Mouse (Mus musculus): ENCODE data around the gene Vps45. TPM values are rescaled to one million over a fixed set of nuclear protein-coding genes. Genes with fewer than 3 reads are reported as not detected.

Gene Vps45
- total and polyA plus RNA-seq, 3 experiments: 20.6 to 92.0 (median 28.9) TPM

- H3K27ac ChIP-seq (ENCODE audit: control insufficient read depth, low read depth, low read length): no peak overlapping the region
- H3K4me3 ChIP-seq (ENCODE audit: control insufficient read depth in 1 of 2, insufficient read depth in 1 of 2, low read depth in 2 of 2, low read length in 2 of 2): no peak overlapping the region
- H3K79me2 ChIP-seq (ENCODE audit: control insufficient read depth, insufficient read depth, low read length, poor library complexity): no peaks in the 10 kb centered on the region
- DNase-seq (ENCODE audit: low read depth, low spot score): peak; percentile 71
- H3K27me3 ChIP-seq (ENCODE audit: control insufficient read depth in 1 of 2, insufficient read depth in 2 of 2, low read length in 2 of 2): no peaks in the 10 kb centered on the region
- peaks cover 7 to 27% of the 10 kb centered on the region in 2 experiments for H3K4me1 ChIP-seq (ENCODE audit: control insufficient read depth in 1 of 2, insufficient read depth in 2 of 2, low read length in 2 of 2)
- peaks cover 0 to 22% of the 10 kb centered on the region in 2 experiments; a peak in 2 of 4 replicates for H3K36me3 ChIP-seq (ENCODE audit: control insufficient read depth in 1 of 2, insufficient read depth in 2 of 2, low read length in 2 of 2)
- TF ChIP-seq NRF1 (IDR thresholded peaks at IDR 0.05; ENCODE audit: insufficient read depth, low read depth, low read length, poor library complexity, severe bottlenecking) (no peak), CHD2 (IDR thresholded peaks at IDR 0.05; ENCODE audit: low read length) (no peak), CTCF (IDR thresholded peaks at IDR 0.05 in 2 of 3, conservative IDR thresholded peaks at IDR 0.05 in 1 of 3; ENCODE audit: control insufficient read depth in 1 of 3, insufficient read depth in 1 of 3, low read depth in 2 of 3, low read length in 3 of 3, poor library complexity in 1 of 3, severe bottlenecking in 1 of 3) (peak; percentile 34 to 65 (median 50)), SMC3 (IDR thresholded peaks at IDR 0.05; ENCODE audit: low read depth, low read length) (peak; percentile 57), ZMIZ1 (IDR thresholded peaks at IDR 0.05; ENCODE audit: low read depth, low read length) (no peak), MAX (IDR thresholded peaks at IDR 0.05; ENCODE audit: low read length) (no peak), RAD21 (IDR thresholded peaks at IDR 0.05; ENCODE audit: low read depth, low read length) (peak; percentile 50), ZC3H11A (IDR thresholded peaks at IDR 0.05; ENCODE audit: low read depth, low read length) (peak; percentile 41; the same call in 1 of the 2 replicates), MAZ (IDR thresholded peaks at IDR 0.05; ENCODE audit: low read depth, low read length) (no peak)
- H3K9me3 ChIP-seq (replicated peaks; ENCODE audit: insufficient read depth, low read length): no peaks in the 10 kb centered on the region
- H3K9ac ChIP-seq (ENCODE audit: control insufficient read depth, low read depth, low read length, poor library complexity, severe bottlenecking): no peak overlapping the region
Observed at GRCm38 (mm10) chr3:96091146-96091545, 32.9 kb upstream of the Vps45 start.

GRCm38 (mm10) chr3:96089882-96090489 lies 31.7 kb upstream of the Vps45 start:
- Histone ChIP-seq H3K27ac (ENCODE audit: control insufficient read depth, low read depth, low read length) (no peak overlapping the region), H3K9ac (ENCODE audit: control insufficient read depth, low read depth, low read length, poor library complexity, severe bottlenecking) (no peak overlapping the region), H3K79me2 (ENCODE audit: control insufficient read depth, insufficient read depth, low read length, poor library complexity) (no peaks in the 10 kb centered on the region), H3K36me3 (ENCODE audit: control insufficient read depth in 1 of 2, insufficient read depth in 2 of 2, low read length in 2 of 2) (peaks cover 0 to 26% of the 10 kb centered on the region in 2 experiments; a peak in 2 of 4 replicates), H3K9me3 (replicated peaks; ENCODE audit: insufficient read depth, low read length) (no peaks in the 10 kb centered on the region), H3K4me1 (ENCODE audit: control insufficient read depth in 1 of 2, insufficient read depth in 2 of 2, low read length in 2 of 2) (peaks cover 7 to 28% of the 10 kb centered on the region in 2 experiments), H3K4me3 (ENCODE audit: control insufficient read depth in 1 of 2, insufficient read depth in 1 of 2, low read depth in 2 of 2, low read length in 2 of 2) (no peak overlapping the region), H3K27me3 (ENCODE audit: control insufficient read depth in 1 of 2, insufficient read depth in 2 of 2, low read length in 2 of 2) (no peaks in the 10 kb centered on the region)
- TF ChIP-seq RAD21 (IDR thresholded peaks at IDR 0.05; ENCODE audit: low read depth, low read length) (peak; percentile 75), KAT2A (conservative IDR thresholded peaks at IDR 0.05; ENCODE audit: low read depth, low read length) (no peak), MYB (IDR thresholded peaks at IDR 0.05; ENCODE audit: low read depth, low read length) (no peak), ZMIZ1 (IDR thresholded peaks at IDR 0.05; ENCODE audit: low read depth, low read length) (no peak), MYC (IDR thresholded peaks at IDR 0.05; ENCODE audit: low read depth, low read length) (peak; percentile 56; the same call in 1 of the 2 replicates), MXI1 (IDR thresholded peaks at IDR 0.05; ENCODE audit: low read depth, low read length) (0 out of 2 replicates have a peak, but pooled peaks have one; percentile 32), ZC3H11A (IDR thresholded peaks at IDR 0.05; ENCODE audit: low read depth, low read length) (peak; percentile 84), MAZ (IDR thresholded peaks at IDR 0.05; ENCODE audit: low read depth, low read length) (0 out of 2 replicates have a peak, but pooled peaks have one; percentile 27), ZNF384 (IDR thresholded peaks at IDR 0.05; ENCODE audit: low read depth, low read length) (peak; percentile 89), CTCF (IDR thresholded peaks at IDR 0.05 in 2 of 3, conservative IDR thresholded peaks at IDR 0.05 in 1 of 3; ENCODE audit: control insufficient read depth in 1 of 3, insufficient read depth in 1 of 3, low read depth in 2 of 3, low read length in 3 of 3, poor library complexity in 1 of 3, severe bottlenecking in 1 of 3) (peak in 2 of 3 experiments; percentile 53 to 81; a peak in 4 of 6 replicates), UBTF (IDR thresholded peaks at IDR 0.05; ENCODE audit: borderline replicate concordance, insufficient read depth, low read depth, low read length) (no peak), SIN3A (IDR thresholded peaks at IDR 0.05; ENCODE audit: low read length) (peak; percentile 52), EP300 (IDR thresholded peaks at IDR 0.05; ENCODE audit: low read depth in 1 of 2, low read length in 2 of 2) (0 out of 4 replicates have a peak, but pooled peaks of 1 of the 2 experiments have one; percentile 9), SMC3 (IDR thresholded peaks at IDR 0.05; ENCODE audit: low read depth, low read length) (peak; percentile 92), TCF12 (IDR thresholded peaks at IDR 0.05; ENCODE audit: low read depth, low read length) (no peak)
- peak; percentile 87 for DNase-seq (ENCODE audit: low read depth, low spot score)
